ENCODE assay signal across 7 mouse cellular contexts in genomic region chr8:123859648-123860259, GRCm38 (mm10). TPM values are rescaled to one million over a fixed set of nuclear protein-coding genes. Genes with fewer than 3 reads are reported as not detected.
A peak's percentile ranks its signal among the peaks of the same experiment; 100 is the strongest.
DNase-seq lines count a peak whose midpoint lies in the region; ATAC-seq and TF ChIP-seq lines count a peak whose summit lies in the region.

Gene Ccsap, minus strand, starts transcription at chr8:123860209.

- DNase-seq in NIH3T3 (ENCODE audit: low read depth) = peak; percentile 74
- DNase-seq in hindbrain, embryonic 11.5 days (ENCODE audit: low spot score) = no peak
- DNase-seq in left cerebral cortex, postnatal 25 days (ENCODE audit: low spot score in 2 of 2) = peak; percentile 70 to 76

- no peaks in the 10 kb centered on the region for H3K36me3 ChIP-seq in hindbrain, embryonic 11.5 days (ENCODE audit: control insufficient read depth, insufficient read depth, low read length)
- no peaks in the 10 kb centered on the region for H3K36me3 ChIP-seq in small intestine, adult 2 months (ENCODE audit: control insufficient read depth, insufficient read depth, low read length)

- peak within 1 kb of the TSS; percentile 68 for H3K27ac ChIP-seq in hindbrain, embryonic 11.5 days (ENCODE audit: low read depth, low read length)
- no peak within 1 kb of the TSS for H3K27ac ChIP-seq in small intestine, adult 2 months (ENCODE audit: insufficient read depth, low read depth, low read length)

- peak; percentile 2; the same call in 1 of the 2 replicates for TF ChIP-seq CTCF in small intestine, adult 2 months (IDR thresholded peaks at IDR 0.05; ENCODE audit: extremely low read depth, insufficient read length, insufficient replicate concordance, low read depth, low read length)

- H3K27me3 ChIP-seq in hindbrain, embryonic 11.5 days (ENCODE audit: control insufficient read depth, insufficient read depth, low read length) = peaks cover 11% of the 10 kb centered on the region; the same call in 1 of the 2 replicates
- 0 out of 2 replicates have a peak, but pooled peaks cover 4% of the 10 kb centered on the region for H3K27me3 ChIP-seq in small intestine, adult 2 months (ENCODE audit: control insufficient read depth, insufficient read depth, low read length)

- WGBS in hindbrain, embryonic 11.5 days = 2% methylated on average over 48 of the region's 48 CpGs
- WGBS in small intestine, adult 2 months = under 1% methylated on average over 48 of the region's 48 CpGs

- H3K4me3 ChIP-seq in hindbrain, embryonic 11.5 days (ENCODE audit: low read depth, low read length) = peak within 1 kb of the TSS; percentile 94
- peak within 1 kb of the TSS; percentile 72 for H3K4me3 ChIP-seq in small intestine, adult 2 months (ENCODE audit: low read depth, low read length)

- intact Hi-C loops in left cerebral cortex, postnatal 25 days (cut with DNase I) = loop anchor here (1.0 kb wide), 2 partner anchors 18 to 26 kb away; no protein-coding TSS in a partner anchor

- peak within 1 kb of the TSS; percentile 96 for H3K4me2 ChIP-seq in hindbrain, embryonic 11.5 days (replicated peaks; ENCODE audit: low read depth, low read length)

- no peaks in the 10 kb centered on the region for H3K9me3 ChIP-seq in hindbrain, embryonic 11.5 days (ENCODE audit: control insufficient read depth, low read length)

- TF ChIP-seq POLR2A in small intestine, adult 2 months (IDR thresholded peaks at IDR 0.05; ENCODE audit: low read depth, low read length) = no peak

- 0 out of 2 replicates have a peak, but pooled peaks cover 2% of the 10 kb centered on the region for H3K4me1 ChIP-seq in hindbrain, embryonic 11.5 days (replicated peaks; ENCODE audit: control insufficient read depth, insufficient read depth, low read length)
- H3K4me1 ChIP-seq in small intestine, adult 2 months (ENCODE audit: control insufficient read depth, insufficient read depth, insufficient read length, low read length) = no peaks in the 10 kb centered on the region; the same call in 1 of the 2 replicates

- peak; percentile 60 for ATAC-seq in CD4-positive, CD25-positive, alpha-beta regulatory T cell, adult 4 months
- ATAC-seq in erythroid progenitor cell, adult 5-6 weeks (replicated peaks; ENCODE audit: low FRiP score, poor library complexity, severe bottlenecking) = peak; percentile 70
- ATAC-seq in hindbrain, embryonic 11.5 days (ENCODE audit: low FRiP score) = no peak; the same call in 1 of the 2 replicates
- peak; percentile 64 for ATAC-seq in megakaryocyte, adult 5-6 weeks (ENCODE audit: poor library complexity, severe bottlenecking)

- H3K9ac ChIP-seq in hindbrain, embryonic 11.5 days (ENCODE audit: low read depth, low read length) = peak within 1 kb of the TSS; percentile 80

RNA-seq across cellular contexts. Expression of gene Ccsap, which starts in this region (rescaled TPM):
- polyA plus RNA-seq in CD4-positive, CD25-positive, alpha-beta regulatory T cell, adult 4 months (2017; shearing (Covaris generic)) = 1 to 10 TPM; 3.2 to 4.4 TPM
- total RNA-seq in erythroid progenitor cell, adult 5-6 weeks (2015; ENCODE audit: low replicate concordance) = 28.1 and 31.4 TPM in 2 replicates
- total RNA-seq in erythroid progenitor cell, adult 5-6 weeks (2017; ENCODE audit: low replicate concordance) = 35.5 and 42.4 TPM in 2 replicates
- 6.8 and 7.1 TPM in 2 replicates for polyA plus RNA-seq in hindbrain, embryonic 11.5 days (2014; fragmentation: Nextera tagmentation; extraction: Ambion mirVana)
- total RNA-seq in left cerebral cortex, postnatal 25 days (2021) = 10 to 100 TPM; 67.4 to 72.8 TPM
- total RNA-seq in megakaryocyte, adult 5-6 weeks (2015) = 8.0 and 9.2 TPM in 2 replicates
- total RNA-seq in megakaryocyte, adult 5-6 weeks (2017) = 11.1 and 11.7 TPM in 2 replicates
- 0.70 and 1.3 TPM in 2 replicates for polyA plus RNA-seq in small intestine, adult 2 months (2012; rRNA removed)
